Mouse (Mus musculus) frontal cortex, postnatal 36 days (tissue): ENCODE measurements around the gene Plekha1.
A peak's percentile ranks its signal among the peaks of the same experiment; 100 is the strongest.

Source experiments
- DNase-seq, 2 experiments: peaks; one replicate each; pipeline ENCODE4 v3.0.0; 2022; ENCODE audit warnings: low spot score in 2 of 2

Gene Plekha1

GRCm38 (mm10) chr7:130918260-130918659, 52.7 kb downstream of the Plekha1 start:
- DNase-seq, result no peak

- DNase-seq, result peak in 1 of 2 experiments; percentile 58
These were observed 57.6 kb downstream of the Plekha1 start for GRCm38 (mm10) chr7:130922981-130923731.

- DNase-seq, result no peak
These were observed 64.8 kb downstream of the Plekha1 start for GRCm38 (mm10) chr7:130930401-130930800.

- no peak for DNase-seq
These were observed 67.4 kb downstream of the Plekha1 start for GRCm38 (mm10) chr7:130932921-130933320.

GRCm38 (mm10) chr7:130934654-130935053, 69.1 kb downstream of the Plekha1 start:
- no peak for DNase-seq

GRCm38 (mm10) chr7:130935421-130935792, 69.9 kb downstream of the Plekha1 start:
- DNase-seq, result no peak

GRCm38 (mm10) chr7:130935793-130936471, 70.4 kb downstream of the Plekha1 start, which contains the start of gene Htra1:
Htra1 (plus strand) TSS chr7:130936111.
- DNase-seq, result peak; percentile 74 to 75

- DNase-seq, result no peak
These were observed 71.0 kb downstream of the Plekha1 start for GRCm38 (mm10) chr7:130936472-130936951.

GRCm38 (mm10) chr7:130937266-130937841, 71.8 kb downstream of the Plekha1 start:
- DNase-seq, result no peak

- no peak for DNase-seq
These were observed 72.4 kb downstream of the Plekha1 start for GRCm38 (mm10) chr7:130938005-130938404.

- no peak for DNase-seq
These were observed 73.3 kb downstream of the Plekha1 start for GRCm38 (mm10) chr7:130938896-130939295.

- DNase-seq, result no peak
These were observed 75.2 kb downstream of the Plekha1 start for GRCm38 (mm10) chr7:130940733-130941132.

GRCm38 (mm10) chr7:130943280-130943895, 77.8 kb downstream of the Plekha1 start:
- DNase-seq, result no peak

- no peak for DNase-seq
These were observed 79.4 kb downstream of the Plekha1 start for GRCm38 (mm10) chr7:130944766-130945475.

- DNase-seq, result no peak
These were observed 80.2 kb downstream of the Plekha1 start for GRCm38 (mm10) chr7:130945730-130946129.

GRCm38 (mm10) chr7:130946303-130946702, 80.7 kb downstream of the Plekha1 start:
- DNase-seq, result no peak

- no peak for DNase-seq
These were observed 83.1 kb downstream of the Plekha1 start for GRCm38 (mm10) chr7:130948563-130949208.

GRCm38 (mm10) chr7:130949331-130949751, 83.8 kb downstream of the Plekha1 start:
- DNase-seq, result peak in 1 of 2 experiments; percentile 63

GRCm38 (mm10) chr7:130950482-130950881, 84.9 kb downstream of the Plekha1 start:
- DNase-seq, result no peak

- no peak for DNase-seq
These were observed 85.4 kb downstream of the Plekha1 start for GRCm38 (mm10) chr7:130951004-130951403.

GRCm38 (mm10) chr7:130953376-130953775, 87.8 kb downstream of the Plekha1 start:
- DNase-seq, result no peak
